7 mouse cellular contexts compared by ENCODE assay signal in genomic region chr7:4751971-4752820, GRCm38 (mm10). TPM values are rescaled to one million over a fixed set of nuclear protein-coding genes. Genes with fewer than 3 reads are reported as not detected.
A peak's percentile ranks its signal among the peaks of the same experiment; 100 is the strongest.
DNase-seq lines count a peak whose midpoint lies in the region; ATAC-seq and TF ChIP-seq lines count a peak whose summit lies in the region.

No protein-coding gene starts in this region.

- TF ChIP-seq POLR2A in lung, adult 2 months (IDR thresholded peaks at IDR 0.05; ENCODE audit: borderline replicate concordance, extremely low read depth, low read depth, low read length): no peak
- no peak for TF ChIP-seq POLR2A in olfactory bulb, adult 2 months (IDR thresholded peaks at IDR 0.05; ENCODE audit: insufficient read depth, low read depth, low read length)

- peak overlapping the region; percentile 41 for H3K4me2 ChIP-seq in forebrain, embryonic 11.5 days (ENCODE audit: low read depth, low read length, severe bottlenecking)

- no peaks in the 10 kb centered on the region for H3K9me3 ChIP-seq in E14TG2a.4 (ENCODE audit: low read length)
- H3K9me3 ChIP-seq in forebrain, embryonic 11.5 days (ENCODE audit: control insufficient read depth, low read length): no peaks in the 10 kb centered on the region

- H3K4me3 ChIP-seq in E14TG2a.4 (replicated peaks; ENCODE audit: low read length): peak overlapping the region; percentile 98
- peak overlapping the region; percentile 32 for H3K4me3 ChIP-seq in forebrain, embryonic 11.5 days (ENCODE audit: low read depth, low read length)
- peak overlapping the region; percentile 54 for H3K4me3 ChIP-seq in lung, adult 2 months (replicated peaks; ENCODE audit: extremely low read depth, low read depth, low read length)
- H3K4me3 ChIP-seq in olfactory bulb, adult 2 months (ENCODE audit: insufficient read depth, low read depth, low read length): peak overlapping the region; percentile 14

- 1% methylated on average over 30 of the region's 30 CpGs for WGBS in forebrain, embryonic 11.5 days
- WGBS in lung, adult 2 months: 3% methylated on average over 30 of the region's 30 CpGs
- 1% methylated on average over 30 of the region's 30 CpGs for WGBS in olfactory bulb, adult 2 months

- DNase-seq in R1 (ENCODE audit: low read depth, low spot score): peak; percentile 98
- peak; percentile 85 for DNase-seq in forebrain, embryonic 11.5 days (ENCODE audit: low spot score)
- DNase-seq in kidney, adult 11 months: peak; percentile 63
- peak; percentile 49 for DNase-seq in lung, adult 2 months
- DNase-seq in right cerebral cortex, postnatal 25 days: no peak

- no peaks in the 10 kb centered on the region for H3K27me3 ChIP-seq in E14TG2a.4 (ENCODE audit: insufficient read depth, low read length)
- H3K27me3 ChIP-seq in forebrain, embryonic 11.5 days (ENCODE audit: control insufficient read depth, insufficient read depth, low read length): no peaks in the 10 kb centered on the region

- peaks cover 41% of the 10 kb centered on the region for H3K36me3 ChIP-seq in E14TG2a.4 (ENCODE audit: insufficient read depth, low read length)
- no peaks in the 10 kb centered on the region for H3K36me3 ChIP-seq in forebrain, embryonic 11.5 days (ENCODE audit: control insufficient read depth, insufficient read depth, low read length)

- no peak for TF ChIP-seq CTCF in E14TG2a.4 (conservative IDR thresholded peaks at IDR 0.05; ENCODE audit: low read length)
- no peak for TF ChIP-seq CTCF in lung, adult 2 months (IDR thresholded peaks at IDR 0.05; ENCODE audit: insufficient read depth, low read length)
- TF ChIP-seq CTCF in olfactory bulb, adult 2 months (IDR thresholded peaks at IDR 0.05; ENCODE audit: insufficient read depth, low read depth, low read length): no peak

- peaks cover 53% of the 10 kb centered on the region for H3K4me1 ChIP-seq in E14TG2a.4 (replicated peaks; ENCODE audit: low read depth, low read length)
- peaks cover 10% of the 10 kb centered on the region for H3K4me1 ChIP-seq in forebrain, embryonic 11.5 days (replicated peaks; ENCODE audit: control insufficient read depth, insufficient read depth, low read length)
- peaks cover 4% of the 10 kb centered on the region; the same call in 1 of the 2 replicates for H3K4me1 ChIP-seq in lung, adult 2 months (ENCODE audit: control insufficient read depth, insufficient read depth, low read length)
- peaks cover 19% of the 10 kb centered on the region for H3K4me1 ChIP-seq in olfactory bulb, adult 2 months (ENCODE audit: control insufficient read depth, insufficient read depth, low read length)

- peak overlapping the region; percentile 27; the same call in 1 of the 2 replicates for H3K9ac ChIP-seq in forebrain, embryonic 11.5 days (ENCODE audit: low read length)

- ATAC-seq in forebrain, embryonic 11.5 days (replicated peaks; ENCODE audit: low FRiP score): peak; percentile 78

- 0 out of 2 replicates have a peak overlapping the region, but pooled peaks have one; percentile 7 for H3K27ac ChIP-seq in forebrain, embryonic 11.5 days (ENCODE audit: low read depth, low read length)
- no peak overlapping the region for H3K27ac ChIP-seq in olfactory bulb, adult 2 months (ENCODE audit: insufficient read depth, low read depth, low read length)

RNA-seq across cellular contexts. Expression of gene Cox6b2, which starts 0.7 kb away (rescaled TPM):
- 29.9 and 33.7 TPM in 2 replicates for polyA plus RNA-seq in forebrain, embryonic 11.5 days (2014; fragmentation: Nextera tagmentation; extraction: Ambion mirVana)
- polyA plus RNA-seq in lung, adult 2 months (2012; rRNA removed): 52.7 and 87.5 TPM in 2 replicates
- polyA plus RNA-seq in olfactory bulb, adult 2 months (2012; ENCODE audit: insufficient read depth, insufficient read length, low replicate concordance, missing spikeins): not detected in 2 replicates

RNA-seq across cellular contexts. Expression of gene Kmt5c, which starts 12.3 kb away (rescaled TPM):
- polyA plus RNA-seq in forebrain, embryonic 11.5 days (2014; fragmentation: Nextera tagmentation; extraction: Ambion mirVana): 88.1 and 89.4 TPM in 2 replicates
- polyA plus RNA-seq in lung, adult 2 months (2012; rRNA removed): 92.5 and 104 TPM in 2 replicates
- not detected in 2 replicates for polyA plus RNA-seq in olfactory bulb, adult 2 months (2012; ENCODE audit: insufficient read depth, insufficient read length, low replicate concordance, missing spikeins)

RNA-seq across cellular contexts. Expression of gene Fam71e2, which starts 18.9 kb away (rescaled TPM):
- not detected in 2 replicates for polyA plus RNA-seq in forebrain, embryonic 11.5 days (2014; fragmentation: Nextera tagmentation; extraction: Ambion mirVana)
- polyA plus RNA-seq in lung, adult 2 months (2012; rRNA removed): not detected in 2 replicates
- polyA plus RNA-seq in olfactory bulb, adult 2 months (2012; ENCODE audit: insufficient read depth, insufficient read length, low replicate concordance, missing spikeins): not detected in 2 replicates

RNA-seq across cellular contexts. Expression of gene Tmem150b, which starts 27.1 kb away (rescaled TPM):
- polyA plus RNA-seq in forebrain, embryonic 11.5 days (2014; fragmentation: Nextera tagmentation; extraction: Ambion mirVana): 0.13 and 0.19 TPM in 2 replicates
- 3.2 and 3.8 TPM in 2 replicates for polyA plus RNA-seq in lung, adult 2 months (2012; rRNA removed)
- not detected in 2 replicates for polyA plus RNA-seq in olfactory bulb, adult 2 months (2012; ENCODE audit: insufficient read depth, insufficient read length, low replicate concordance, missing spikeins)

RNA-seq across cellular contexts. Expression of gene Il11, which starts 30.5 kb away (rescaled TPM):
- 0.19 TPM in 1 of 2 replicates, not detected in the other for polyA plus RNA-seq in forebrain, embryonic 11.5 days (2014; fragmentation: Nextera tagmentation; extraction: Ambion mirVana)
- polyA plus RNA-seq in lung, adult 2 months (2012; rRNA removed): 0.65 and 0.68 TPM in 2 replicates
- polyA plus RNA-seq in olfactory bulb, adult 2 months (2012; ENCODE audit: insufficient read depth, insufficient read length, low replicate concordance, missing spikeins): not detected in 2 replicates

Comparison
In these comparisons a context has a peak if more than half of its experiments do, and no peak if none do; other contexts are left out.
1. H3K4me3 ChIP-seq: peak in every context shown above with its lines; median percentile 98 in E14TG2a.4; 54 in lung, adult 2 months; 32 in forebrain, embryonic 11.5 days; 14 in olfactory bulb, adult 2 months.
2. RNA of gene Cox6b2, which starts 0.7 kb away (polyA plus RNA-seq): 52.7 to 87.5 TPM in lung, adult 2 months and 29.9 to 33.7 TPM in forebrain, embryonic 11.5 days; not detected in olfactory bulb, adult 2 months; every median in the first group is over 10 times any median in the second.